Mouse (Mus musculus): Measurements from ENCODE around the gene Rab6b.

GRCm38 (mm10) chr9:103111621-103112470 is at the start of gene Rab6b:
- TF ChIP-seq CTCF (IDR thresholded peaks at IDR 0.05; ENCODE audit: extremely low read depth, insufficient read depth, low read length) = no peak
- peak; percentile 50; the same call in 1 of the 2 replicates for TF ChIP-seq POLR2A (IDR thresholded peaks at IDR 0.05; ENCODE audit: extremely low read depth, insufficient read depth, low read length)

Data from cortical plate, adult 2 months (tissue).